Mouse (Mus musculus): ENCODE data around the gene Irf3. TPM values are rescaled to one million over a fixed set of nuclear protein-coding genes. Genes with fewer than 3 reads are reported as not detected.

The Irf3 gene
- polyA plus RNA-seq, 1 experiment from 2014 or later = 108 TPM

DNA sequence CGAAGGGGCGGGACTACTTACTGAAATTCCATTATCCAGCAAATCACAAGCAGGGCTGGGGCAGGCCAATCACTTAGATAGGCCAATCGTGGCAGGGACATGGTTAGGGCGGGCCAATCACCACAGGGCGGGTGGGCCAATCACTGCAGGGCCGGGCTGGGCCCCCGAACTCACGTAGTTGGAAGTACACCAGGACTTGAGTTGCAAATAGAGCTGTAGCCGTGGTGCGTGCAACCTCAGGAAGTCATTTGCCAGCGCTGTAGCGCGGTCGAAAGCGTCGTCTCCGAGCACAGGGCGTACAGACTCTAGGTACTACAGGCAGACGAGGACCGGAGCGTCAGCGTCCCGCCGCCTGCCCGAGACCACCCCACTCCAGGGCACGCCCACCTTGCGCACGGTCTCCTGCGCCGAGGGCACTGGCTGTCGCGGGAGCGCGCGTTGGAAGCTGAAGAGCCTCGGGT, 27.2 kb upstream of the Irf3 start:
- CTCF ChIA-PET = interaction anchor here (0.9 to 2.7 kb wide), 2 partner anchors 12 to 19 kb away, joined by 4 to 9 read pairs; no protein-coding TSS in a partner anchor
- ATAC-seq = peak; percentile 90

DNA sequence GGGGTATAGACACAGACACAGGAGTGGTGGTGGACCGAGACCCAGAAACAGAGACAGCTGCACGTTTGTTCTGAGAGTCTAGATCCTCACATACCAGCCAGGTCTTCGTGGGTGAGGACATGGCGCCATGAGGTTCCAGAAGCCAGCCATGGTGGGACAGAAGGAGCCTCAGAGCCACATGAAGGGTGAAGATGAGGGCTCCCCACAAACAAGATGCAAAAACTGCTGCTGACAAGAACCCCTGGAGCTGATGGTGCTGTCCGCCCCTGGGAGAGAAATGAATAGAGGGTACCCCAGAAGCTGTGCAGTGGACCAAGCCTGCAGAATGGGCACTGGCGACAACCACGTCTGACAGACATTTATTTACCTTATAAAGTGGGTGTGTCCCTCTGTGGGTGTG, 26.3 kb upstream of the Irf3 start:
- no peaks in the 10 kb centered on the region for H3K27me3 ChIP-seq
- ATAC-seq (no peak), DNase-seq (ENCODE audit: low read depth, low spot score) (no peak)
- no peak for TF ChIP-seq CTCF (IDR thresholded peaks at IDR 0.05)
- in situ Hi-C loops (cut with MboI; ENCODE audit: low pct_unique_long_range_greater_than_20kb) = loop anchor here (25.0 kb wide), 1 partner anchor 259 kb away; the partner anchor contains the start of gene Izumo2
- CTCF ChIA-PET = interaction anchor here (0.9 to 2.7 kb wide), 2 partner anchors 11 to 19 kb away, joined by 4 to 9 read pairs; no protein-coding TSS in a partner anchor
- POLR2A ChIA-PET = interaction anchor here (1.1 to 1.4 kb wide), 2 partner anchors 15 to 41 kb away, joined by 3 read pairs; partner anchors contain the start of gene Prmt1

More for the DNA sequence above, 27.2 kb upstream of the Irf3 start:
- POLR2A ChIA-PET = no interaction called here
- no peaks in the 10 kb centered on the region for H3K27me3 ChIP-seq
- no peak for DNase-seq (ENCODE audit: low read depth, low spot score)
- no peak for TF ChIP-seq CTCF (IDR thresholded peaks at IDR 0.05)
- in situ Hi-C loops (cut with MboI; ENCODE audit: low pct_unique_long_range_greater_than_20kb) = loop anchor here (25.0 kb wide), 1 partner anchor 258 kb away; the partner anchor contains the start of gene Izumo2

DNA sequence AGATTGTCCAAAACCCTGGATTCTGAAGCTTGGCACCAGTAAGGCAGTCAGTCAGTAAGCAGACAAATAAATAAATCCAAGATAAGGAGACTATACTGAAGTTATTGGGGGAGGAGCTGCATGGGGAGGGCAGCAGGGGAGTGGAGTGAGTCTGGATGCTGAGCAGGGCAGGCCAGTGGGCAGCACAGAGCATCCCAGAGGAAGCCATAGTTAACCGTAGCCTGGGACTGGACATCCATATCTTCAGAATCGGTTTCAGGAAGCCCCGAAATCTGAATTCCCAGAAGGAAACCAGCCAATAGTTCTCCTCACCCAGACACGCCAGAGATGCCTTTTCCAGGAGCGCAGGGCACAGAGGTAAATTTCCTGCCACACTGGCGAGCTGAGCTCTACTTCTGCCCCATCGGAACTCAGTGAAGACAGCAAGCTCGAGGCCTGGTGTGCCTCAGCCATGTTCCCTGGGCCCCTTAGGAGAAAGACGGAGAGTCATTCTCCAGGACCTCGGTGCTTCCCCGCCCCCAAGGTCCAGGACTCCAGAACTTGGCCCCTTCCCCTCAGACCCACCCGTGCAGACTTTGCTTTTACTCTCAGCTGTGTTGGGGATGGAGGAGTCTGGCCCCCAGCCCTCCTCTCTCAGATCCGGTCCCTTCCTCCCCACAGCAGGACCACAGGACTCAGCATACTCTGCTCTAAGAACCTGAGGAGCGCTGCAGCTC, 23.9 kb upstream of the Irf3 start:
- DNase-seq (ENCODE audit: low read depth, low spot score) = no peak
- in situ Hi-C loops (cut with MboI; ENCODE audit: low pct_unique_long_range_greater_than_20kb) = loop anchor here (25.0 kb wide), 1 partner anchor 261 kb away; the partner anchor contains the start of gene Izumo2
- TF ChIP-seq CTCF (IDR thresholded peaks at IDR 0.05) = no peak
- CTCF ChIA-PET = interaction anchor here (1.2 kb wide), 2 partner anchors 11 to 15 kb away, joined by 3 to 4 read pairs; no protein-coding TSS in a partner anchor
- POLR2A ChIA-PET = interaction anchor here (0.6 kb wide), 1 partner anchor 17 kb away, joined by 3 read pairs; no protein-coding TSS in a partner anchor
- ATAC-seq = no peak
- H3K27me3 ChIP-seq = no peaks in the 10 kb centered on the region

DNA sequence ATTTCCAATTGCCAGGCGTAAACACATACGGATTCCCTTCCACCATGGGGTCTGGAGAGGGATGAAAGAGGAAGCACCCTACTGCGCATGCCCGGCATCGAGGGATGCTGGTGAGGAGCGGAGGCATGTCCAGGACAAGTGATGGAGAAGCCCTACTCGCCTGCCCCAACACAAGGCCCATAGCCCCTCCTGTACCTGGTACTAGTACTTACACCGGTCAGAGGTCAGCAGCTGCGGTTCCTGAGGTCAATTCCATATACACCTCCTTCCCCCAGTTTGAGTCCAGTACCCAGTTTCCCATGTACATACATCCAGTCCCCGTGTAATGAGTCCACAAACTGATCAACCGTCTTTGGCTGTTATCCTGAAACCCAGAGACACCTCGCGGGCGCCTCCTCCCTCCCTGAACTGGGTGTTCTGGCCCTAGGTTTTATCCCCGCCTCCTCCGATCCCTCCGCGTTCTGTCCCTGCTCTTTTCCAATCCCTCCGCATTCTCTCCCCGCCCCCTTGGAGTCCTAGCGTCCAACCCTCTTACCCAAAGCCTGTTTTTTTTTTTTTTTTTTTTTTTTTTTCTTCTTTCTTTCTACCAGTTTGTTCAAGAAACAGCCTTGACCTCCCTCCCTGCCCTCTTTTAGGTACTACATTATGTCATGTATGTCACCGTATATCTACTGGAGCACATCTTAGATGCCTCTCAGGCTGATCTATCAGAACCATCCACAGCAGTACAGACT, 22.9 kb upstream of the Irf3 start, which contains the start of gene Cpt1c:
Gene Cpt1c (minus strand): TSS at position 469 of the 734 bp plus-strand sequence.
- CTCF ChIA-PET = interaction anchor here (1.0 kb wide), 1 partner anchor 40 kb away, joined by 3 read pairs; no protein-coding TSS in a partner anchor

DNA sequence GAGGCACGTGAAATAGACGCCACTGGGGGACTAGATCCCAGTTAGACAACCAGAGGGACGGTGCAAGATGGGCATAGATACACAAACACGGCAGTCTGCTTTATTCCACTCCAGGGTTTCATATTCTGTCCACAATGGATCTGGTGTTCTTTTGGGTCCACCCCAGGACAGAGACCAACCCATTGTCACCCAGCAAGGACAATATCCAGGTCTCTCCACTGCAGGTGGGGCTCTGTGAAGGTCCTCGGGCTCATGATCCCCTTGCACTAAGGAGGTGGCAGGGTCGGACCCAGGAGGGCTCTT, 22.4 kb upstream of the Irf3 start:
- TF ChIP-seq CTCF (IDR thresholded peaks at IDR 0.05) = no peak
- in situ Hi-C loops (cut with MboI; ENCODE audit: low pct_unique_long_range_greater_than_20kb) = no loop called here
- no peak for DNase-seq (ENCODE audit: low read depth, low spot score)
- no peak for ATAC-seq
- POLR2A ChIA-PET = interaction anchor here (0.6 kb wide), 2 partner anchors 37 to 173 kb away, joined by 3 read pairs; no protein-coding TSS in a partner anchor
- CTCF ChIA-PET = interaction anchor here (1.0 kb wide), 1 partner anchor 39 kb away, joined by 3 read pairs; no protein-coding TSS in a partner anchor
- no peaks in the 10 kb centered on the region for H3K27me3 ChIP-seq

More for the DNA sequence above, 22.9 kb upstream of the Irf3 start, which contains the start of gene Cpt1c:
- TF ChIP-seq CTCF (IDR thresholded peaks at IDR 0.05) = no peak
- in situ Hi-C loops (cut with MboI; ENCODE audit: low pct_unique_long_range_greater_than_20kb) = loop anchor here (25.0 kb wide), 1 partner anchor 262 kb away; the partner anchor contains the start of gene Izumo2
- H3K27me3 ChIP-seq = no peaks in the 10 kb centered on the region
- ATAC-seq (no peak), DNase-seq (ENCODE audit: low read depth, low spot score) (no peak)
- POLR2A ChIA-PET = interaction anchor here (0.6 kb wide), 3 partner anchors 18 to 174 kb away, joined by 3 read pairs; no protein-coding TSS in a partner anchor

DNA sequence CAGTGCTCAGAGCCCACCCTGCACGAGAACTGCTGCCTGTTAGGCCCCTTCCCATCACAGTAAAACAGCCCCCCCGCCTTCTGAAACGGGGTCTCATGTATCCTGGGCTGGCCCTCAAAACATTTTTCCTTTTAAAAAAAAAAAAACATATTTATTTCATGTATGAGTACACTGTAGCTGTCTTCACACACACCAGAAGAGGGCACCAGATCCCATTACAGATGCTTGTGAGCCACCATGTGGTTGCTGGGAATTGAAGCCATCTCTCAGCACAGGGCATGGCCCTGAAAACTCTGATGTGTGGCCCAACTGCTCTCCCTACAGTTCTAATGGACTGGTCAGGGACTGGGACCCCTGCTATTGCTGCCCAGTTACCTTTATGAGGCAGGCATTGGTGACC, 19.1 kb upstream of the Irf3 start:
- ChIA-PET CTCF (no interaction called here), POLR2A (no interaction called here)
- no peak for DNase-seq (ENCODE audit: low read depth, low spot score)
- H3K27me3 ChIP-seq = no peaks in the 10 kb centered on the region
- no peak for TF ChIP-seq CTCF (IDR thresholded peaks at IDR 0.05)
- in situ Hi-C loops (cut with MboI; ENCODE audit: low pct_unique_long_range_greater_than_20kb) = no loop called here
- ATAC-seq = no peak

DNA sequence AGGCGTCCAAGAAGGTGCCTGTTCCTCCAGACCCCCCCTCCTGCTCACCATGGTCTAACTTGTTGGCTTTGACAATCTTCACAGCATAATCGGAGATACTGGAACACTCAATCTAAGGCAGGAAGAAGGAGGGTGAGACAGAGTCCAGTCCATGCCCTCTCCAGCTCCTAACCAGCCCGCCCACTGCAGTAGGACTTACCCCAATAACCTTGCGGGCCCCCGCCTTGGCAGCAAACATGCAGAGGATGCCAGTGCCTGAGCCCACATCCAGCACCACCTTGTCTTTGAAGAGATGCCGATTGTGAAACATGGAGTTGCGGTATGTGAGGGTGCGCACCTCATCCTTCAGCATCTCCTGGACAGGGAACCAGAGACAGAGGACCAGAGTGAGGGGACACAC, 15.9 kb upstream of the Irf3 start:
- ChIA-PET POLR2A (no interaction called here), CTCF (interaction anchor here (1.2 to 1.5 kb wide), 2 partner anchors 10 to 121 kb away, joined by 3 to 9 read pairs; no protein-coding TSS in a partner anchor)
- in situ Hi-C loops (cut with MboI; ENCODE audit: low pct_unique_long_range_greater_than_20kb) = loop anchor here (5.0 kb wide), 1 partner anchor 86 kb away; no protein-coding TSS in a partner anchor
- ATAC-seq (no peak), DNase-seq (ENCODE audit: low read depth, low spot score) (no peak)
- no peaks in the 10 kb centered on the region for H3K27me3 ChIP-seq
- TF ChIP-seq CTCF (IDR thresholded peaks at IDR 0.05) = no peak

DNA sequence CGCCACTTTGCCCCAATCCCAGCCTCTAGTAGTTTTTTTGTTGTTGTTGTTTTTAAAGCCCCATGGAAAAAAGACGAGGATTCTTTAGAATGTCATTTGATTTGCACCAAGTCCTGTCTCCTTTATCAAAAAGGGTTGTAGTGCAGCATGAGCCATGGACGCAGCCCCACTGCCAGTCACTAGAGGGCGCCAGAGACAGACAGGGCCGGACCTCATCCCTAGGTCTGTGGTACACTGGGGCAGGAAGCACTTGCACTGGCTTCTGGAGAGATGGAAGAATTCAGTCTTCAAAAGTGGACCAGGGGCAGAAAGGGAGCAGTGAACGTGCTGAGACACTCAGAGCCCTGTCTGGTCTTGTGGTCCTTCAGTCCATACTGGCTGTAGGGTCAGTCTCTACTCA, 14.4 kb upstream of the Irf3 start:
- no peak for TF ChIP-seq CTCF (IDR thresholded peaks at IDR 0.05)
- in situ Hi-C loops (cut with MboI; ENCODE audit: low pct_unique_long_range_greater_than_20kb) = loop anchor here (5.0 kb wide), 1 partner anchor 84 kb away; no protein-coding TSS in a partner anchor
- POLR2A ChIA-PET = no interaction called here
- DNase-seq (ENCODE audit: low read depth, low spot score) (no peak), ATAC-seq (no peak)
- CTCF ChIA-PET = interaction anchor here (0.8 to 1.5 kb wide), 2 partner anchors 12 to 32 kb away, joined by 3 to 9 read pairs; no protein-coding TSS in a partner anchor
- no peaks in the 10 kb centered on the region for H3K27me3 ChIP-seq

DNA sequence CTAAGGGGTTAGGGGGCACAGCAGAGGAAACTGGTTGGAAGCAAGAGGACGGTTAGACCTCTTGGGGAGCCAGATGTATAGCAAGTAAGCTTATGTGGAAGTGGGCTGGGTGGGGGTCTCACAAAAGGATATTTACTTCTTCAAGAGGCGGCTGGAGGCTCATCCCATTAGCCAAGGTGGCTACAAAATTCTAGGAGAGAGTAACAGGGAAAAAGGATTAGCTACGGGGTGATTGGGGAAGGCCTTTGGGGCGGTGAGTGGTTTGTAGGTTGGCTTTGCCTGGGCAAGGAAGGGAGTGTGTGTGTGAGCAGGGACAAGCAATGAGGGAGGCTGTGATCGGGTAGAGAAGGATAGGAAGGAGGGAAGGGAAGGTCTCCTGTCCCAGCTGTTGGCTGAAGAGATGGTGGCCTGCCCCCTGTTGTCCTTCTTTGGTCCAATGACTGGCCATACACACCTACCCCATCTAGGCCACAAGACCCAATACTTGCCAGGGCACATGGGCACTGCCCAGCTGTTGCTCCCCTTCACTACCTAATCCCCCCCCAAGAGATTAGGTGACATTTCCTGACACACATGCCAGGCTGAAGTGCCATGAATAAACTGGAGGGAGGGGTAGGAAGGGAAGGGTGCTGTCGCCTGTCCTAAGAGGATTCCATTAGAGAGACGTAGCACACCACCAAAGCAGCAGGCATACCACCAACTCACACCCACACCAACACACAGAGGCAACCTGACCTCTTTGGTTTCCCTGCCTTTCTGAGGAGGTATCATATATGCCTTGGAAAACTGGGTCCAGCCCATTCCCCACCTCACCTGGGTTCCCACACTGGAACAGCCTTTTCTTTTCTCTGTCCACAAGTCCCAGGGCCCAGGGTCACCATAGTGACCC, 13.3 kb upstream of the Irf3 start:
- POLR2A ChIA-PET = interaction anchor here (1.1 to 1.8 kb wide), 2 partner anchors 13 to 34 kb away, joined by 5 read pairs; partner anchors contain the start of genes Irf3 and Rras

More for the DNA sequence above, 13.3 kb upstream of the Irf3 start:
- DNase-seq (ENCODE audit: low read depth, low spot score) (no peak), ATAC-seq (no peak)
- CTCF ChIA-PET = interaction anchor here (1.2 to 1.3 kb wide), 3 partner anchors 11 to 33 kb away, joined by 3 to 4 read pairs (median 3); partner anchors contain the start of gene Rras
- in situ Hi-C loops (cut with MboI; ENCODE audit: low pct_unique_long_range_greater_than_20kb) = loop anchor here (5.0 kb wide), 1 partner anchor 83 kb away; no protein-coding TSS in a partner anchor
- no peaks in the 10 kb centered on the region for H3K27me3 ChIP-seq
- no peak for TF ChIP-seq CTCF (IDR thresholded peaks at IDR 0.05)

Data from Patski (cell line).